Comparison of ENCODE assay signal across 1 mouse cellular context in the genomic region with DNA sequence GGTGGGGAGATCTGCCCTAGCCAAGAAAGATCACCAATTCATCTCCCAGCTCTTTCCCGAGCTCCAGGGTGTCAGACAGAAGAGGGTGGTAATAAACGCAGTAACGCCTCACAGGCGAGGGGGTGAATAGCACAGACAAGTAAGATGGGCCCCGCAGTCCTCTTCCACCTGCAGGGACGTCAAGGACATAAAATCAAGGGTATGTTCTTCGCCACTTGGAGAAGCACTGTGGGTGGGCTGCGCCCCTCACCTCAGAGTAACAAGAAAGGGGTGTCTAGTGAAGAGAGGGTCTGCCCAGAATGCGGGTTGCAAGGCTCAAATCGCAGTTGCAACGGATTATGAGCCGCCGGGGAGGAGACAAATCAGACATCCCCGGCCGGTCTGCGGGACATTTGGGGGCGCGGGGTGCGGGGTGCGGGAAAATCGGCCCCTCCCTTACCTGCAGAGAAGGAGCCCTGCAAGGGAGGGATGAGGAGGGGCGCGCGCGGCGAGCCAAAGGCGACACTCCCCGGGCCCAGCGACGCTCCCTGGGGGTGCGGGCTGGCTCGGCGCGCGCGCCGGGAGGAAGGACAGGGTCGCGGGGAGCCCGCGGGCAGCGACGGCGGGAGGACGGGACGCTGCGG.
TF ChIP-seq lines count a peak whose summit lies in the region.

No protein-coding gene starts in this region.

TF ChIP-seq in CH12.LX, 34 proteins besides CTCF, POLR2A, EP300 and RAD21:
- TF ChIP-seq TCF12 (IDR thresholded peaks at IDR 0.05; ENCODE audit: low read depth, low read length), result no peak
- TF ChIP-seq JUN (IDR thresholded peaks at IDR 0.05; ENCODE audit: insufficient read depth, low read depth, low read length), result no peak
- no peak for TF ChIP-seq UBTF (IDR thresholded peaks at IDR 0.05; ENCODE audit: low read depth, low read length)
- no peak for TF ChIP-seq ZC3H11A (IDR thresholded peaks at IDR 0.05; ENCODE audit: low read depth, low read length)
- TF ChIP-seq CHD2 (IDR thresholded peaks at IDR 0.05; ENCODE audit: low read length), result no peak
- TF ChIP-seq KAT2A (IDR thresholded peaks at IDR 0.05; ENCODE audit: insufficient replicate concordance, low read length), result no peak
- no peak for TF ChIP-seq E2F4 (IDR thresholded peaks at IDR 0.05; ENCODE audit: insufficient replicate concordance, low read depth, low read length)
- no peak for TF ChIP-seq GABPA (IDR thresholded peaks at IDR 0.05; ENCODE audit: insufficient replicate concordance, low read depth, low read length)
- TF ChIP-seq MYC (IDR thresholded peaks at IDR 0.05; ENCODE audit: low read depth, low read length), result no peak
- no peak for TF ChIP-seq JUND (conservative IDR thresholded peaks at IDR 0.05; ENCODE audit: low read depth, low read length)
- no peak for TF ChIP-seq IRF4 (IDR thresholded peaks at IDR 0.05; ENCODE audit: low read depth, low read length)
- TF ChIP-seq HCFC1 (IDR thresholded peaks at IDR 0.05; ENCODE audit: low read depth, low read length), result no peak
- no peak for TF ChIP-seq ZKSCAN1 (IDR thresholded peaks at IDR 0.05; ENCODE audit: borderline replicate concordance, low read depth, low read length)
- no peak for TF ChIP-seq CHD1 (IDR thresholded peaks at IDR 0.05; ENCODE audit: low read depth, low read length)
- no peak for TF ChIP-seq POLR2AphosphoS2 (IDR thresholded peaks at IDR 0.05; ENCODE audit: low read depth, low read length)
- TF ChIP-seq RCOR1 (conservative IDR thresholded peaks at IDR 0.05; ENCODE audit: low read depth, low read length), result no peak
- no peak for TF ChIP-seq MAZ (IDR thresholded peaks at IDR 0.05; ENCODE audit: low read depth, low read length)
- no peak for TF ChIP-seq ZMIZ1 (IDR thresholded peaks at IDR 0.05; ENCODE audit: low read depth, low read length)
- no peak for TF ChIP-seq ELF1 (IDR thresholded peaks at IDR 0.05; ENCODE audit: low read depth, low read length)
- TF ChIP-seq SIN3A (IDR thresholded peaks at IDR 0.05; ENCODE audit: low read length), result no peak
